Mouse (Mus musculus): ENCODE results near the gene Cd207.

DNA sequence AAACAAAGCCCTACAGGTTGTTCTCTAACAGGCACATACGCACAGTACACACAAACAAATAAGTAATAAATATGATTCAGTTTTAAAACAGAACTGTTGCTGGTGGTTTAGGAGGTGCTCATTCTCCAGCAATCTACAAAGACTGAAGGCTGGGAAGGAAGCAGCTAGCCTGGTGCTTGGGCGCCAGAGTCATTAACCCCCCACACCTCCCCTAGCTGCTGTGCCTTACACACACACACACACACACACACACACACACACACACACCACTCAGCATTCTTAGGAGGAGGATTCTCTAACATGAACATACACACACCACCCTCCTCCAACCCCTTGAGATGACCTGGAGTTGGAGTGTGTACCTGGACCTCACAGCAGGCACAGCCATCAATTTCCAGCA is 13.3 kb upstream of the Cd207 start:
- no peak for TF ChIP-seq CTCF (IDR thresholded peaks at IDR 0.05; ENCODE audit: low read depth)
- TF ChIP-seq EP300 (IDR thresholded peaks at IDR 0.05; ENCODE audit: low read depth), result no peak

All from liver, postnatal 0 days (tissue).